In the genomic region with DNA sequence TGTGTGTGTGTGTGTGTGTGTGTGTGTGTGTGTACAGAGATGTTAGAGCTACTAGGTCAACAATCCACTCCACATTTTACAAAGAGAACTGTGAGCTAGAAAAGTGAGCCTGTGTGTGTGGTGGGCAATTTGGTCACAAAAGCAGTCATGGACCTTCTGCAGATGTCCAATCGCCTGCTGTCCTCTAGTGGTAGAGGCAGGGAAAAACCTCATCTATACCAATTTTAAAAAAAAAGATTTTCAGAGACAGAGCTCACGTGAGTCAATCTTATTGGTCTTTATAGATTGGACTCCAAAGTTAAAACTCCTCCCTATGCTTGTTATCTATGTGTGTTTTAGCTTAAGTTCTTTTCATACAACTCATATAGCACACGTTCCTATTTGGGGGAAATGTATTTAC, we compare ENCODE assay signal across 8 mouse cellular contexts.
DNase-seq lines count a peak whose midpoint lies in the region; ATAC-seq lines count a peak whose summit lies in the region.

No protein-coding gene starts in this region.

- WGBS in forebrain, embryonic 10.5 days = 20% methylated on average over 3 of the region's 3 CpGs
- 7% methylated on average over 3 of the region's 3 CpGs for WGBS in intestine, embryonic 14.5 days

- H3K36me3 ChIP-seq in forebrain, embryonic 10.5 days (replicated peaks) = no peaks in the 10 kb centered on the region
- H3K36me3 ChIP-seq in intestine, embryonic 14.5 days (ENCODE audit: control insufficient read depth, insufficient read depth, low read length) = no peaks in the 10 kb centered on the region

- no peaks in the 10 kb centered on the region for H3K27me3 ChIP-seq in forebrain, embryonic 10.5 days (ENCODE audit: poor library complexity, severe bottlenecking)
- H3K27me3 ChIP-seq in intestine, embryonic 14.5 days (replicated peaks; ENCODE audit: control insufficient read depth, insufficient read depth, low read length) = no peaks in the 10 kb centered on the region

- no peak overlapping the region for H3K4me3 ChIP-seq in forebrain, embryonic 10.5 days
- no peak overlapping the region for H3K4me3 ChIP-seq in intestine, embryonic 14.5 days (ENCODE audit: low read depth, low read length)

- ATAC-seq in frontal cortex, adult (ENCODE audit: low TSS enrichment) = peak; percentile 84
- 0 out of 2 replicates have a peak, but pooled peaks have one; percentile 58 for ATAC-seq in intestine, embryonic 14.5 days (replicated peaks; ENCODE audit: low FRiP score, low TSS enrichment, low read depth)

- no peak overlapping the region for H3K27ac ChIP-seq in forebrain, embryonic 10.5 days
- no peak overlapping the region for H3K27ac ChIP-seq in intestine, embryonic 14.5 days (ENCODE audit: low read depth)

- no peak overlapping the region for H3K4me2 ChIP-seq in intestine, embryonic 14.5 days (ENCODE audit: low read length)

- DNase-seq in frontal cortex, postnatal 14 days (ENCODE audit: low spot score in 2 of 2) = no peak
- DNase-seq in 3T3-L1 (ENCODE audit: low read depth, low spot score) = peak; percentile 90
- DNase-seq in adrenal gland, postnatal 14 days = peak; percentile 60
- peak; percentile 23 for DNase-seq in forebrain, embryonic 10.5 days (ENCODE audit: extremely low spot score, low spot score)
- DNase-seq in intestine, embryonic 14.5 days (ENCODE audit: low spot score) = no peak
- DNase-seq in lung, postnatal 10 days = peak; percentile 62
- peak; percentile 33 for DNase-seq in right cerebral cortex, postnatal 4 days

- H3K9me3 ChIP-seq in forebrain, embryonic 10.5 days = no peaks in the 10 kb centered on the region
- H3K9me3 ChIP-seq in intestine, embryonic 14.5 days (ENCODE audit: control insufficient read depth, low read length) = no peaks in the 10 kb centered on the region

- no peaks in the 10 kb centered on the region for H3K4me1 ChIP-seq in forebrain, embryonic 10.5 days
- no peaks in the 10 kb centered on the region for H3K4me1 ChIP-seq in intestine, embryonic 14.5 days (replicated peaks; ENCODE audit: control insufficient read depth, insufficient read depth, low read length)

- H3K9ac ChIP-seq in intestine, embryonic 14.5 days (ENCODE audit: low read length) = no peak overlapping the region

Comparison
In these comparisons a context has a peak if more than half of its experiments do, and no peak if none do; other contexts are left out.
1. DNase-seq: peak in 3T3-L1 (single experiment), adrenal gland, postnatal 14 days (single experiment), forebrain, embryonic 10.5 days (single experiment), lung, postnatal 10 days (single experiment) and right cerebral cortex, postnatal 4 days (single experiment); none in frontal cortex, postnatal 14 days (0 of 2) and intestine, embryonic 14.5 days (single experiment).